Mouse (Mus musculus) cerebellum, adult 2 months (tissue): Measurements from ENCODE around the gene Ptprf.

Experiments
- CTCF ChIP-seq: fragments of 200-500 bp; IDR thresholded peaks from 2 replicates; pipeline ENCODE4 v1.5.1; 2011; ENCODE audit warnings: low read depth, mild to moderate bottlenecking, control low read depth, low read length, moderate library complexity, borderline replicate concordance; ENCODE audit not compliant: insufficient read depth
- POLR2A ChIP-seq: fragments of 200-500 bp; IDR thresholded peaks from 2 replicates; pipeline ENCODE4 v1.6.1; 2011; ENCODE audit warnings: low read length, control low read depth, borderline replicate concordance; ENCODE audit not compliant: insufficient read depth

- TF ChIP-seq POLR2A (no peak), CTCF (no peak)
Measured at GRCm38 (mm10) chr4:118265557-118265956, 25.6 kb downstream of the Ptprf start.
